Mouse (Mus musculus) left cerebral cortex, postnatal 36 days (tissue): ENCODE measurements around the gene Elmo3. TPM values are rescaled to one million over a fixed set of nuclear protein-coding genes. Genes with fewer than 3 reads are reported as not detected.
"Not testable (repeated sequence)": the region's sequence is repeated elsewhere in the genome, so short reads cannot be mapped to it uniquely, and the experiment has no call there.

Experiments
- DNase-seq, 2 experiments: peaks; one replicate each; pipeline ENCODE4 v3.0.0; 2021 to 2022; ENCODE audit warnings: low spot score in 2 of 2, mixed read lengths in 1 of 2
- intact Hi-C: fragments of 180-260 bp; cut with DNase I; formaldehyde crosslinking; loops from one replicate; pipeline ENCODE4 v1.15.1; 2025
- total RNA-seq, 2 experiments: library from RNA; stranded (reverse); gene quantifications; 2 replicates each; pipeline ENCODE4 v1.2.3; 2021

Elmo3 gene
- total RNA-seq, 2 experiments from 2014 or later, result 1.0 to 1.7 TPM

GRCm38 (mm10) chr8:105275387-105275786, 30.0 kb upstream of the Elmo3 start:
- intact Hi-C loops, result no loop called here
- no peak for DNase-seq

DNA sequence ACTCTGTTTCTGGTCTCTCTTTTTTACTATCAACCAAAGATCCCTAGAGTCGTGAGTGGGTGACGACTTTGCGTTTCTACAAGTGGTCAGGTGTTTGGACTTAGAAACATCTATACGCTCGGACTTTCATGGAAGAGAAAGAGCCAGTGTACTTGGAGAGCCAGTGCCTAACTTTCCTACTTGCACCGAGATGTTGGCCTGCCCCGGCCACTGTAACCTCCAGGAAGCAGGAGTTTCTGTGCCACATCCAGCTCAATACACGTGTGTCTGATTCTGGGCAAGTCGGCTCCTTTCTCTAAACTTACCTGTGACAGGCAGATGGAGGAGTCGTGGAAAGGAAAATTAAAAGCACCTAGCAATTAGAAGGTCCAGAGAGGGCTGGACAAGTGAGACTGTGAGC, 29.6 kb upstream of the Elmo3 start, which contains the start of gene Nol3:
Gene Nol3, plus strand, starts transcription at position 301 of the 400 bp plus-strand sequence.
- intact Hi-C loops, result no loop called here
- DNase-seq, result no peak

GRCm38 (mm10) chr8:105276292-105277120, 28.9 kb upstream of the Elmo3 start:
- peak; percentile 53 to 54 for DNase-seq
- intact Hi-C loops, result no loop called here

DNA sequence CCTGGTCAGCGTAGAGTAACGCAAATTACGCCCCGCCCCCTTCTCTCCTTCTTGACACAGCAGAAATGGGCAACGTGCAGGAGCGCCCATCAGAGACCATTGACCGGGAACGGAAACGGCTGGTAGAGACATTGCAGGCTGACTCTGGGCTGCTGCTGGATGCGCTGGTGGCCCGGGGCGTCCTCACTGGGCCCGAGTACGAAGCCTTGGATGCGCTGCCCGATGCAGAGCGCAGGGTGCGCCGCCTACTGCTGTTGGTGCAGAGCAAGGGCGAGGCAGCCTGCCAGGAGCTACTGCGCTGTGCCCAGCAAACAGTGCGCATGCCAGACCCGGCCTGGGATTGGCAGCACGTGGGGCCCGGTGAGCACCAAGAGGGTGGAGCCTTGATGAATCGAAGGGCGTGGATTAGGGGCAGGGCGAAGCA, 26.5 kb upstream of the Elmo3 start:
- intact Hi-C loops, result no loop called here

DNA sequence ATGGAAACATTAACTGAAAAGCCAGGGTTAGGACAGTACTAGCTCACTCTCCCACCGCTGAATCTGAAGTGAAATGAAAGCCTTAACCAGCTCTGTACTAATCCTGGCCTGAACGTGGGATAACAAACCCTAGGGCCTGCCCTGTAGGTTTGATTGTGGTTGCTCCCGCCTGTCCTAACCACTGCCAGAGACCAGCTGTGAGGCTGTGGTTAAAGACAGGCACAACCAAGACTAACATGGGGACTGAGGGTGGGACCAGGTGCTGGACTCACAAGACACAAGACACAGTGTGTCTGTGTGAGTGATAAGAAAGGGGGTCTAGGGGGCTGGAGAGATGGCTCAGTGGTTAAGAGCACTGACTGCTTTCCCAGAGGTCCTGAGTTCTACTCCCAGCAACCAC, 24.8 kb upstream of the Elmo3 start:
- intact Hi-C loops, result no loop called here
- DNase-seq, result no peak

More for the DNA sequence above, 26.5 kb upstream of the Elmo3 start:
- peak; percentile 85 to 89 for DNase-seq

- intact Hi-C loops, result no loop called here
- no peak for DNase-seq
Observed at GRCm38 (mm10) chr8:105281821-105282220, 23.6 kb upstream of the Elmo3 start.

DNA sequence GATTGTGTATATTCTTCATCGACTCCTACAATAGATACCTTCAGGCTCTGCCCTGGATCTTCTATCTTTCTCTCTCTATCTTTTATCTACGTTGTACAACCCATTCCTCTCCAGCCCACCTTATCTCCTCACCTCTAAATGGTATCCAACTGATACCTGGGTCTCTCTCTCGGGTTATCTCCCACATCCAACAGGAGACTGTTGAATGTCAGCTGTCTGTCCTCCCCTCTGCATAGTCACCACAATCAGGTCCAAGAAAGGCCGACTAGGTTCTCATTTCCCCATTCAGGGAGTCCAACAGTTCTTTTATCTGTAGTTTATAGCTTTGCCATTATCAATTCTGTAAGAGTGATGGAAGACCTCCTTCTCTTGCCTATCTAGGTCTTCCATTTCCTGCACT, 23.2 kb upstream of the Elmo3 start:
- intact Hi-C loops, result no loop called here
- no peak for DNase-seq

GRCm38 (mm10) chr8:105283074-105283473, 22.3 kb upstream of the Elmo3 start:
- intact Hi-C loops, result no loop called here
- DNase-seq, result no peak

DNA sequence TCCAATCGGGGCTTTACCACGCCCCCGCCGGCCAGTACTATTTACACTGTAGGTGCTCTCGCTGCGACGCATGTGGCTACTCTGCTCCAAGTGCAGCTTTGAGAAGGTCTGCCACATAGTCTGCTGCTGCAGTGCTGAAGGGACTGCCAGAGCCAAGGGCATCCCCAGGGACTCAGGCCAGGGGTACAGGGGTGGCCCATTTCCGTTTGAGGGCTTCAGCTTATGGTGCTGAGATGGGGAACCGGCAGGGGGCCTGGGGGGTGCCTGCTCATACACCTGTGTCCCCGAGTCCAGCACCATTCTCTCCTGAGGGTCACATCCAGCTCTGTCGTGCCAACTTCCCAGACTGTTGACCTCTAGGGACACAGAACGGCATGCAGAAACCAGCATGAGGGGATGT, 19.9 kb upstream of the Elmo3 start:
- no peak for DNase-seq
- intact Hi-C loops, result loop anchor here (5.0 kb wide), 1 partner anchor 33 kb away; no protein-coding TSS in a partner anchor

DNA sequence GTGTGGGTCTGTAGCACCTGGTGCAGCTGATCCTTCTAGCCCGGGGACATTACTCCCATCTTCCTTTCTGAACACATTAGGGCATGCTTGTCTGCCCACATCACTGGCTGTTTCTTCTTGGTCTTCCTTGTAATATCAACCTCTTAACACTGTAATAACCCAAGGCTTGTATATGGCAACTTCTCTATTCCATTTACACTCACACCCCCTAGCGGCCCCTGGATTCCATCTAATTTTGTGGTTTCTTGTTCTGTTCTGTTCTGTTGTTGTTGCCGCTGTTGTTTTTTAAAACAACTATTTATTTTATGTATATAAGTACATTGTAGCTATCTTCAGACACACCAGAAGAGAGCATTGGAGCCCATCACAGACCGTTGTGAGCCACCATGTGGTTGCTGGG, 18.5 kb upstream of the Elmo3 start:
- intact Hi-C loops, result loop anchor here (5.0 kb wide), 1 partner anchor 35 kb away; no protein-coding TSS in a partner anchor

DNA sequence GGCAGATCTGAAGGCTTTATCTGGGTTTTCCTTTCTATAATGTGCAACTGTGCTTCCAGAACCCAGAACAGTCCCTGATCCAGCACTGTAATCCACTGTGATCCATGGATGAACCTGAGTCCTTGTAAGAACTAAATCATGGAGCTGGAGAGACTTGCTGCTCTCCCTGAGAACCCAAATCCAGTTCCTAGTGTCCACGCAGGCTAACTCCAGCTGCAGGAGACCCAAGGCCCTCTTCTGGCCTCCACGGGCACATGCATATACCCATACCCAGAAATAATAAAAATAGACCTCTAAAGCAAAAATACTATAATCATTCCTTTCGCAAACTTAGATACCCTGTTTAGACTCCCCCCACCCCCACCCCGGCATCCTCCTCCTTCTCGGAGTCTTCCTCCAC, 17.2 kb upstream of the Elmo3 start:
- DNase-seq, result no peak
- intact Hi-C loops, result loop anchor here (5.0 kb wide), 1 partner anchor 36 kb away; no protein-coding TSS in a partner anchor

More for the DNA sequence above, 18.5 kb upstream of the Elmo3 start:
- no peak for DNase-seq

GRCm38 (mm10) chr8:105288958-105289732, 16.3 kb upstream of the Elmo3 start:
- peak; percentile 95 to 96 for DNase-seq
- intact Hi-C loops, result loop anchor here (5.0 kb wide), 1 partner anchor 37 kb away; no protein-coding TSS in a partner anchor

DNA sequence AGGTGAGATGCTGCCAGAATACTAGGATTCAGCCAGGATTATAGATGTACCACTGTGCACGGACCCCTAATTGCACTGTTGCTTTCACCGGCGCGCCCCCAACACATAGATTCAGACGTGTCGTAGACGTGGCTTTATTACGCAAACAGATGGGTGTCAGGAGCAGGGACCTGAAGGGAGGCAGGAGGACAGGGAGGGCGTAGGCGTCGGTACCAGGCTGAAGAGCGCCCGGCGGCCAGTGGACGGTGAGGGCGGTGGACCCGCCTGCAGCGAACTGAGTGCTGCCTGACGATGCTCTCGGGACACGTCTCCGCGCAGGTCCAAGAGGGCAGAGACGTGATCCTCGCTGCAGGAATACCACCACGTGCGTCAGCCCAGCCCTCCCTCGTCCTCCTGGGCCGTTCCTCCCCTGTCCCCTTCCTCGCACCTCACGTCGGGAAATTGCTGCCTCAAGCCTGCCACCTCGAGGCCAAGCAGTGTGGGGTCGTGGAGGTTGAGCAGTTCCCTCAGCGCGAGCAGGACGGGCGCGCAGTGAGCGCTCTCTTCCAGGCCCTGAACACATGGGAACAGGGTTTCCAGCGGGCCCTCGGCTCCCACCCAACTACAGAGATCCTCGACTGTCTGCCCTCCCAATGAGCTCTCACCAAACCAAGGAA, 15.5 kb upstream of the Elmo3 start, which contains the start of gene 4931428F04Rik:
Gene 4931428F04Rik, minus strand, starts transcription at position 60 of the 656 bp plus-strand sequence.
- peak in 1 of 2 experiments; percentile 42 for DNase-seq
- intact Hi-C loops, result loop anchor here (5.0 kb wide), 1 partner anchor 38 kb away; no protein-coding TSS in a partner anchor

DNA sequence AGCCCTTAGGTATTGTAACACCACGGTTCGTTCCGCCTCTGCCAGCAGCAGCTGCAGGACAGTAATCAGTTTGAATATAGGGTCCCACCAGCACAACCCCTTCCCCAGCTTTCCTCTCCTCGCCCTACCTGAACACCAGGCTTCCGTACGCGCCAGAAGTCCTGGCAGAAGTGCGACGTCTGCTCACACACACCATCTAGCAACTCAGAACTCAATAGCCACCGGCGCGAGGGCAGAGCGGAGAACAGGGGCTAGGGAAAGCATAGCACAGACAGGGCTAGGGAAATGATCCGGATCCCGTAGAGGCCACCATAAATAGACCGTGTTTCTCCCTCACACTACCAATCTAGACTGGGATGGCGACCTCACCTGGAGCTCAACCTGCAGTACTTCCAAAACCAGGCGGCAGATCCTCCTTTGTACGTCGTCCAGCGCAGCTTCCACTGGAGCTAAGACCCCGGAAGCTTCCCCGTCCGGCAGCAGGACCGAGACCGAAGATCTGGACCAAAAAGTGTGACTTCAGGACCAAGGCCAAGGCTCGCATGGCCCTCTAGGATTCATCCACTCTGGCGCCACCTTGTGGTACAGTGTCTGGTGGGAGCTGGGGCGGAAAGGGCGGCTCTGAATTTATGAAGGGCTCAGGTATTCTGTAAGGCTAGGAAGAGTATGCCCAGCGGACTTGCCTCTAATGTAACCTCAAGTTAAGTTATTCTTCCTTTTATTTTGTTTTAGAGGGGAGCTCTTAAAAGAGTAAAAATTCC, 14.7 kb upstream of the Elmo3 start:
- intact Hi-C loops, result no loop called here

GRCm38 (mm10) chr8:105291364-105291763, 14.0 kb upstream of the Elmo3 start:
- intact Hi-C loops, DNase-seq: not testable (repeated sequence)

More for the DNA sequence above, 14.7 kb upstream of the Elmo3 start:
- DNase-seq, result peak; percentile 56 to 72

GRCm38 (mm10) chr8:105291802-105292201, 13.6 kb upstream of the Elmo3 start:
- intact Hi-C loops, DNase-seq: not testable (repeated sequence)

DNA sequence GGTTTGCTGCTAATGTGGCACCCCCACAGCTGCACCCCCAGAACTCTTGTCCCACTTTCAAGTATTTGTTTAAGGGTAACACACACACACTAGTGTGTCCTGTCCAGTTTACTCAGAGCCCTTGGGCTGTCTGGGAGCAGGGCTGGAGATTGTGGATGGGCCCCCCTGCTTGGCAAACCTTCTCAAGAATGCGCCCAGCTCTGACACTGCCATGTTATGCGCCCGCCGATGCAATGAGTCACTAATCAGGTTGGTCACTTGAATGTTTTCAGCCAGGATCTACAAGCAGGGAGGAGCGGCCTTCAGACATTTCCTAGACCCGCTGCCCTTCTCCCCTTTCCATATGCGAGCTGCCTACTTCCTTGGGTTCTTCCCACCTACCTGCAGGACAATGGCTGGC, 12.9 kb upstream of the Elmo3 start:
- intact Hi-C loops, result no loop called here
- DNase-seq, result no peak

- DNase-seq, result peak in 1 of 2 experiments; percentile 4
- intact Hi-C loops, result no loop called here
Observed at GRCm38 (mm10) chr8:105293405-105293804, 12.0 kb upstream of the Elmo3 start.

- intact Hi-C loops, result loop anchor here (5.0 kb wide), 1 partner anchor 652 kb away; the partner anchor contains the start of gene Ciao2b
- no peak for DNase-seq
Observed at GRCm38 (mm10) chr8:105294776-105295175, 10.6 kb upstream of the Elmo3 start.
